Mouse (Mus musculus) olfactory bulb, adult 2 months (tissue): ENCODE measurements around the gene Fadd. TPM values are rescaled to one million over a fixed set of nuclear protein-coding genes. Genes with fewer than 3 reads are reported as not detected.

Source experiments
- H3K27ac ChIP-seq: fragments of 200-500 bp; 2 replicates; pipeline ENCODE4 v1.5.1; 2012; ENCODE audit warnings: low read depth, low read length; ENCODE audit not compliant: insufficient read depth
- H3K4me1 ChIP-seq: fragments of 200-500 bp; 2 replicates; pipeline ENCODE4 v1.6.1; 2012; ENCODE audit warnings: low read length; ENCODE audit not compliant: control insufficient read depth, insufficient read depth
- H3K4me3 ChIP-seq: fragments of 200-500 bp; 2 replicates; pipeline ENCODE4 v1.5.1; 2012; ENCODE audit warnings: mild to moderate bottlenecking, low read depth, low read length, moderate library complexity; ENCODE audit not compliant: insufficient read depth
- CTCF ChIP-seq: fragments of 200-500 bp; IDR thresholded peaks from 2 replicates; pipeline ENCODE4 v1.5.1; 2012; ENCODE audit warnings: low read depth, mild to moderate bottlenecking, low read length, moderate library complexity; ENCODE audit not compliant: insufficient read depth
- POLR2A ChIP-seq: fragments of 200-500 bp; IDR thresholded peaks from 2 replicates; pipeline ENCODE4 v1.6.1; 2012; ENCODE audit warnings: mild to moderate bottlenecking, low read depth, low read length, moderate library complexity; ENCODE audit not compliant: insufficient read depth
- WGBS: fragments of 180-500 bp; shearing (Covaris S2); methylation state at CpG from one replicate; pipeline ENCODE4 v1.1.7; 2018; 5-methylcytosine and 5-hydroxymethylcytosine counted together
- polyA plus RNA-seq: library from polyadenylated mRNA; stranded (reverse); fragments of >200 nt; gene quantifications from 2 replicates; pipeline ENCODE4 v1.2.4, GENCODE M21; 2012; ENCODE audit warnings: low replicate concordance; ENCODE audit not compliant: missing spikeins, insufficient read depth, insufficient read length

The Fadd gene
- polyA plus RNA-seq, 1 experiment = not detected

DNA sequence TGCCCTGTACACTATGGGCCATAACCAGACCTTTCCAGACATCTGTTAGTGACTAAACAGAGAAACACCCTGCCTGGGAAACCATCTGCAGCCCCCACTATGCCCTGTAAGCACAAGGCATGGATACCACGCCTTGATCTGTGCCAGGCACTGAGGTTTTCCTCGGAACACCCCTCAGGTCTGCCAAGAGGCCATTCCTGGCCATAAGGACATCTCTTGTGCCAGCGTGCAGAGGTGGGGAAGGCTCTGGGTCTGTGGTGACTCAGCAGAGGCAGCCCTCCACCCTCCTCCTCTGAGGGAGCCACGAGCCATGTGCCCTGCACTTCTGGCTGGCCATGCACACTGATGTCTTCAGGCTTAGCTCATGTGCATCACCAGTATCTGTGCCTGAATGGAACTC lies 30.6 kb upstream of the Fadd start:
- no peak overlapping the region for H3K4me3 ChIP-seq
- TF ChIP-seq CTCF (no peak), POLR2A (no peak)
- H3K4me1 ChIP-seq = 0 out of 2 replicates have a peak, but pooled peaks cover 5% of the 10 kb centered on the region
- no peak overlapping the region for H3K27ac ChIP-seq
- WGBS = 86% methylated on average over 4 of the region's 4 CpGs

GRCm38 (mm10) chr7:144612351-144612750 lies 30.1 kb upstream of the Fadd start:
- TF ChIP-seq CTCF (no peak), POLR2A (no peak)
- H3K4me1 ChIP-seq = 0 out of 2 replicates have a peak, but pooled peaks cover 5% of the 10 kb centered on the region
- no peak overlapping the region for H3K4me3 ChIP-seq
- 63% methylated on average over 4 of the region's 4 CpGs for WGBS
- H3K27ac ChIP-seq = no peak overlapping the region

- H3K4me3 ChIP-seq = no peak overlapping the region
Measured at GRCm38 (mm10) chr7:144611595-144611994, 29.3 kb upstream of the Fadd start.

GRCm38 (mm10) chr7:144609568-144609967 lies 27.3 kb upstream of the Fadd start:
- TF ChIP-seq CTCF (no peak), POLR2A (no peak)
- 88% methylated on average over 7 of the region's 7 CpGs for WGBS
- H3K4me1 ChIP-seq = no peaks in the 10 kb centered on the region
- H3K4me3 ChIP-seq = no peak overlapping the region
- no peak overlapping the region for H3K27ac ChIP-seq

More at GRCm38 (mm10) chr7:144611595-144611994, 29.3 kb upstream of the Fadd start:
- Histone ChIP-seq H3K4me1 (0 out of 2 replicates have a peak, but pooled peaks cover 5% of the 10 kb centered on the region), H3K27ac (no peak overlapping the region)
- TF ChIP-seq POLR2A (no peak), CTCF (no peak)
- 87% methylated on average over 16 of the region's 16 CpGs for WGBS

GRCm38 (mm10) chr7:144607862-144608261 lies 25.6 kb upstream of the Fadd start:
- TF ChIP-seq POLR2A (no peak), CTCF (no peak)
- Histone ChIP-seq H3K4me1 (no peaks in the 10 kb centered on the region), H3K27ac (no peak overlapping the region), H3K4me3 (no peak overlapping the region)
- WGBS = 95% methylated on average over 15 of the region's 15 CpGs

GRCm38 (mm10) chr7:144604735-144605134 lies 22.5 kb upstream of the Fadd start:
- Histone ChIP-seq H3K4me1 (no peaks in the 10 kb centered on the region), H3K4me3 (no peak overlapping the region), H3K27ac (no peak overlapping the region)
- WGBS = 77% methylated on average over 4 of the region's 4 CpGs
- TF ChIP-seq CTCF (no peak), POLR2A (no peak)

DNA sequence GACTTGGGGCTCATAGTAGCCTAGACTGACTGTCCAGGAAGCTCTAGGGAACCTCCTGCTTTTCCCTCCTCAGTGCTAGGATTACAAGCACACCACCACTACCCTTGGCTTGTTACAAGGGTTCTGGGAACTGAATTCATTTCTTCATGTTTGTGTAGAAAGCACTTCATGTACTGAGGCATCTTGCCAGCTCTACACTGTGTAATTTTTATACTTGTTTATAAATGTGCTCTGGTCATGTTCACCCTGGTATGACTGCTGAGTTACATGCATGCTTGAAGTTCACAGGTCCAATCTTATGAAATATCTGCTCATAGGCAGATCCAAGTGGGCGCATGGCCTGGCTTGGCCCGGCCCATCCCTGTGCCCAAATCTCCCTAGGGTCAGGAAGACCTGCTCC lies 22.0 kb upstream of the Fadd start:
- Histone ChIP-seq H3K4me3 (no peak overlapping the region), H3K27ac (no peak overlapping the region), H3K4me1 (no peaks in the 10 kb centered on the region)
- no peak for TF ChIP-seq POLR2A
- no peak for TF ChIP-seq CTCF
- WGBS = 99% methylated on average over 2 of the region's 2 CpGs

DNA sequence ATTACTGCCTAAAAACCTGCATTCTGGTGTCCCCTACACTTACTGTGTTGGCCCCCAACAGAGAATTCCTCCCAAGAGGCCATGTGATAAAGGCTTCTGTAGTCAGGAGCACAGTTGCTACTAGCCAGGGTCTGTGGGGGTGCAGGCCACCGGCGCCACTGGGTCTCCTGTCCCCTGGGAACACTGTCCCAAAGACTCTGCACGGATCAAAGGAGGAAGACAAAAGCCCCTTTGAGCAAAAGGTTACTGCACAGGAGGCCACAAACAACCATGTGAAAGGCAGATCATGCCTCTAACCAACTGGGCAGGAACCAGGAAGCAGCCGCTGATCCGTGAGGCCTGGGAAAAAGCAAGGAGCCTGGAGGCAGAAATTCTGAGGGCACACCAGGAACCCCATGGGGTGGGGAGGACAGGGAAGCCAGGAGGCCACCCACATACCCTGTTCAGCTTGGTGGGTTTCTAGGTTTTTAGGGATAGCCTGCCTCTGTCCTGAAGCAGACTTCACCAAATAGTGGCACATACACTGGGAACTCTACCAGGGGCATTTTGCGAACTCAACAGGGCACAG lies 18.2 kb upstream of the Fadd start:
- Histone ChIP-seq H3K27ac (no peak overlapping the region), H3K4me1 (no peaks in the 10 kb centered on the region), H3K4me3 (no peak overlapping the region)
- WGBS = 45% methylated on average over 6 of the region's 6 CpGs
- TF ChIP-seq POLR2A (no peak), CTCF (no peak)

DNA sequence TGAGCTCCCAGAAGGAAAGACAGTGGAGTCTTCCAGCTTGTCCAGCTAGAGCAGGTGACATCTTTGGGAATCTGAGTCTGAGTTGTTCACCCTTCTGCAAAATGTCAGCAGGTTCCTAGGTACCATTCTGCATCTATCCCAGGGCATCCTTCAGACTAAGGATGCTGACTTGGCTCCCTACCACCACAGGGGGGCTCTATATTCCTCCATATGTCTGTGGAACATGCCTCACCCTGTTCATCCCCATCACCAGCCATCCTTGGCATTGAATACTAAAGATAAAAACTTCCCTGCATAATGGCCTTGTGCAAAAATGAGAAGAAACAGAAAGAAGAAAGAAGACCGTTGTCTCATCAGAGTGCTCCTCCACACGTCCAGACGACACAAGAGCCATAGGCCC lies 7.2 kb upstream of the Fadd start:
- no peak for TF ChIP-seq POLR2A
- TF ChIP-seq CTCF = no peak
- Histone ChIP-seq H3K4me3 (no peak overlapping the region), H3K27ac (no peak overlapping the region), H3K4me1 (no peaks in the 10 kb centered on the region)
- 87% methylated on average over 3 of the region's 3 CpGs for WGBS
